Mouse (Mus musculus) lung, postnatal 10 days (tissue): ENCODE measurements around the gene B3gnt6.

ENCODE experiments used
- DNase-seq: peaks from one replicate; pipeline ENCODE4 v3.0.0; 2021

The B3gnt6 gene

GRCm38 (mm10) chr7:98176322-98177070 lies 22.8 kb downstream of the B3gnt6 start:
- no peak for DNase-seq

GRCm38 (mm10) chr7:98174883-98175755 lies 24.2 kb downstream of the B3gnt6 start:
- DNase-seq: no peak

GRCm38 (mm10) chr7:98173408-98173807 lies 25.9 kb downstream of the B3gnt6 start:
- no peak for DNase-seq

- no peak for DNase-seq
Observed at GRCm38 (mm10) chr7:98172661-98173060, 26.6 kb downstream of the B3gnt6 start.

- DNase-seq: peak; percentile 47
Observed at GRCm38 (mm10) chr7:98171141-98172073, 27.9 kb downstream of the B3gnt6 start.

GRCm38 (mm10) chr7:98164999-98165528 lies 34.2 kb downstream of the B3gnt6 start:
- peak; percentile 56 for DNase-seq

- no peak for DNase-seq
Observed at GRCm38 (mm10) chr7:98164382-98164998, 34.8 kb downstream of the B3gnt6 start.

- DNase-seq: no peak
Observed at GRCm38 (mm10) chr7:98163700-98164099, 35.6 kb downstream of the B3gnt6 start.

- no peak for DNase-seq
Observed at GRCm38 (mm10) chr7:98162239-98162638, 37.0 kb downstream of the B3gnt6 start.

GRCm38 (mm10) chr7:98160041-98160740 lies 39.1 kb downstream of the B3gnt6 start:
- peak; percentile 60 for DNase-seq

GRCm38 (mm10) chr7:98158481-98158880 lies 40.8 kb downstream of the B3gnt6 start:
- DNase-seq: peak; percentile 70

- DNase-seq: no peak
Observed at GRCm38 (mm10) chr7:98157636-98158332, 41.5 kb downstream of the B3gnt6 start.

- DNase-seq: no peak
Observed at GRCm38 (mm10) chr7:98156280-98156665, 43.0 kb downstream of the B3gnt6 start.

- DNase-seq: peak; percentile 88
Observed at GRCm38 (mm10) chr7:98155546-98156279, 43.6 kb downstream of the B3gnt6 start.

GRCm38 (mm10) chr7:98153892-98154291 lies 45.4 kb downstream of the B3gnt6 start:
- DNase-seq: no peak

- DNase-seq: no peak
Observed at GRCm38 (mm10) chr7:98153345-98153744, 45.9 kb downstream of the B3gnt6 start.

GRCm38 (mm10) chr7:98152400-98152799 lies 46.9 kb downstream of the B3gnt6 start:
- DNase-seq: no peak

- no peak for DNase-seq
Observed at GRCm38 (mm10) chr7:98150525-98150924, 48.8 kb downstream of the B3gnt6 start.

- DNase-seq: no peak
Observed at GRCm38 (mm10) chr7:98149802-98150201, 49.5 kb downstream of the B3gnt6 start.
